Mouse (Mus musculus): ENCODE measurements around the gene Phka1.
"Not testable (repeated sequence)": the region's sequence is repeated elsewhere in the genome, so short reads cannot be mapped to it uniquely, and the experiment has no call there.

The Phka1 gene

DNA sequence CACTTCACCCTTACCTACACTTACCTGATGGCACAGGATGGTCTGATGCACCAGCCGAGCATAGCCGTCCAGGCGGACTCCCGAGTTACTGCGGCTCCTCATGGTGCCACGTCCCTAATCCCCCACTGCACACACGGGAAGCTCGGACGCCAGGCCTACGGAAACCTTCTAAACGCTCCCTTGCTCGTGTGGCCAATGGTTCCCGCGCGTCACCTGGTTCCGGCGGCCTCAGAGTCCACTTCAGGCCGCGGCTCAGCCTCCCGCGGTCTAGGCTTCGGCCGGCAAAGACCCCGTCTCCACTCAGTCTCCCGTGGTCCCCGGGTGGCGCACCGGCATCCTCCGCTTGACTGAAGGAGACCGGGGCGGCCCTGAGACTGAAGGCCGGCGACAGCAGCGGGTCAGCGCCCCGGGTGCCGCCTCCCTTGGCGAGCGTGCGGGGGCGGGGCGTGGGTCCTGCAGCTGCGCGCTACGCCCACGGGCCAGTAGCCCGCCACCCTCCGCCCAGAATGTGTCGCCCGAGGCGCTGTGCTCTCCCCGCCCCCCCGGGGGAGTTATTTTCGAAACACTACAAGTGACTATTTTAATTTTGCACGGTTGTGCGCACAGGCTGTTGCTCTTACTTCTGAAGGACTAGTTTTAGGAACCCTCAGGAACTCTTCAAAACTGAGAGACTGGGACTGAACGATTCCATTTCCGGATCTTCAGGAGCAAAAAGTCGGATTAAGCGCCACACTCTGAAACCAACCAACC is at the start of gene Phka1:
TSS of gene Phka1 (minus strand) at position 424 of the 750 bp plus-strand sequence.
- peak; percentile 56 for DNase-seq

DNA sequence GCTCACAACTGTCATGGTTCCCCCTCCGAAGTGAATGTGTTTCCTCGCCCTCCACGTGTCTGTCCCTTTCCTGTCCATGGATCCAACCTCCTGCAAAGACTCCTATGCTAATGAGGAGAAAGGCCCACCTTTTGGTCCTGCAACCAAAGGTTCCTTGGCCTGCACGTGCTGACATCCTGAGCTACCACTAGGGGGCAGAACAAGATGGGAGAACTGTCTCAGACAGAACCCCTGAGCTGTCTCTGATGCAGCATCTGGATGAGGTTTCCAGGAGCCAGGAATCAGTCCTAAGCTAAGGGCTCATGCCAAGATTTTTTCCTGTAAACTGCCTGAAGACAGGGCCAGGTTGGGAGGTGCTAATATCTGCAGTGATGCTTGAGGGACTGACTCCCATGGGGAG is 45.2 kb upstream of the Phka1 start:
- peak; percentile 28 for DNase-seq

DNA sequence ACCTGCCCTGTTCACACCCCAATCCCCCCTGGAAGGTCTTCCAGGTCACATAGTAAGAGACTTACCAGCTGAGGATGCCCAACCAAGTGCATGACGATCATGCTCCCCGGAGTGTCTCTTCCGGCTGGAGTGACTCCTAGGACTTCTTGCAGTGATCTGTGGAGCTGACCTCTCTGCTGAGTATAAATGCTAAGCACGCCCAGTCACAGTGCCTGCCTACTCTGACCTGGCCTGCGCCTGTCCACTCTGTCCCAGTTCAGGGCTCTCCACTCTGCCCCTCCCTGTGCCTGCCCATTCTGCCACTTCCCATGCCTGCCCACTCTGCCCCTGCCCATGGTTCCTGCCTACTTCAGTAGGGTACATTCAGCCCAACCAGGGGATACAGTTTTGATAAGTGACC is 42.8 kb upstream of the Phka1 start, which contains the start of gene Gm3880:
TSS of gene Gm3880 (minus strand) at position 101 of the 400 bp plus-strand sequence.
- DNase-seq, result not testable (repeated sequence)

DNA sequence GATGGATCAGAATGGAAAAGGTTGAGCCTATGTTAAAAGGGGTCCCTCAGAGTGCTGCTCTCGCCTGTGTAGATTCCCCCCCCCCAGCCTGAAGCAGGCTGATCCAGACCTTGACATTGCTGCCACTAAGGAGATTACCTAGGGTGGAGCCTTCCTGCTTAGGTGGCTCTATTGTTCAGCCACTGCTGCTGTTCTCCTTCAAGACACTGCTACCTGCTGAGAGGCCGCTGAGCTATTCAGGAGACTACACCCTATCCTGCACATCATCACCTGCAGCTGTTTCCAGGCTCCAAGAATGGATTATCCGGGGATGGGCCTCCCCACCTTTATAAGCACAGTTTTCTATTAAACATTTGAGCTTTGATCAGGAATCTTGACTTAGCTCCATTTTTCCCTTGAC is 40.7 kb upstream of the Phka1 start:
- not testable (repeated sequence) for DNase-seq

DNA sequence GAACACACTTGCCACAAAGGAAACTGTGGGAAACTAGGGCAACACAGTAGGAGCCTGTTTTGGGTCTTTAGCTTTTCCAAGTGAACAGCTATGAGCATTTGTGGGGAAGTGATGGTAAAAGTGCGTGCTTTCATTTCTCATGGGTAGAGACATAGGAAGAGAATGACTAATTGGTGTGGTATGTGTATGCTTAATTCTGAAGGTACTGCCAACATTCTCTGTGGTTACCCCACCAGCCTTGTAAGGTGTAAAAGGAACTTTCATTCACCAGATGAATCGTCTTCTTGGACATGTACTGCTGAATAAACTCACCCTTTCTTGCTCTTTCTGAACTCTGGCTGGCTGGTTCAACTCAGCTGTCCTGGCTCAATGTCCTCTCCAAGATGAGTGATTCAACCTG is 22.6 kb upstream of the Phka1 start:
- DNase-seq, result no peak

DNA sequence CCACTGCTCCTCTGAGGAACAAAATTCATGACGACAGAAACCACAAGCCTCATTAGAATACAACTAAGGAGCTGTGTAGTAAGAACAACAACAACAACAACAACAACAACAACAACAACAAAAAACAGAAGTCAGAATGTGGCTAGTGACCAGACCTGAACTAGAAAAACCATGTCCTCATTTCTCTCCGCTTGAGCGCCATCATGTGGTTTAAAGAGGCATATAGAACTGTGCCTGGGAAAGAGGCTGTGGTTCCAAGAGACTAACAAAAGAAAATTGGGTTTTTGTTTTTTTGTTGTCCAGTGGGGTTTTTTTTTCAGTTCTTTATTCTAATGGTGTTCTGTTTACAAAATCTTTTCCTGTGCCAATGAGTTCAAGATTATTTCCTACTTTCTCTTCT is 16.7 kb upstream of the Phka1 start:
- no peak for DNase-seq

DNA sequence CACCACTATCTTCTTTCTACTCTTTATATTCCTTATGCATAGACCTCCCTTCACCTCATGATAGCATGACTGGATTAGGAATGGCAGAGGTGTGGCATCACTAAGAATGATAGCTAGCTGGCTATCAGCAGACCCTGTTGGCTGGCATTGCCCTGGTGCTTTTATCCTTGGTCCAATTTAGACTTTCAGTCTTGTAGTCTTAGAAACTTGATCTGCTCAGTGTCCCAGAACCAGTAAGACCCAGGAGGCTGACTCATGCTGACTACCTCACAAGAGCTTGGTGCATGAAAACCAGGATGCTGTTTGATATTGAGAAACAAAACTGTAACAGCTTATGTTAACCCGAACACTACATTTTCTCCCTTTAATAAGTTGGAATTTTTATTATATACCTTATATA is 1.6 kb upstream of the Phka1 start:
- no peak for DNase-seq

DNA sequence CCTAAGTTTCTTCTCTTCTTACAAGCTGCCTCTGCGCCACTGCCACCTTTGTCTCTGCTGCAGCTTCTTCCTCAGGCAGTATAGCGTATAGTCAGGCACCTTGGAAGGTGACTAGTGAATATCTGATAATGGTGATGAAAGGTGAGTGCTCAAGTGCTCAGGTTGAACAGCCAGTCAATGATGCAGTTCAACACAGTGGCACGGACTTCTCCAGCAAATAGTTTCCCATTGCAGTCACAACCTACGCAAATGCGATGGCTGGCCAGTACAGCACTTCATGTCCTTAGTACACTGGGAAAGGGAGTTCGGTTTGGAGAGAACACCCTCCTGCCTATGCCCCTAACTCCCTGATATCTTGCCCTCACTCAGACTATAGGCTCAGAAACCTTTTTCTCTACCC is 1.1 kb upstream of the Phka1 start:
- no peak for DNase-seq

DNA sequence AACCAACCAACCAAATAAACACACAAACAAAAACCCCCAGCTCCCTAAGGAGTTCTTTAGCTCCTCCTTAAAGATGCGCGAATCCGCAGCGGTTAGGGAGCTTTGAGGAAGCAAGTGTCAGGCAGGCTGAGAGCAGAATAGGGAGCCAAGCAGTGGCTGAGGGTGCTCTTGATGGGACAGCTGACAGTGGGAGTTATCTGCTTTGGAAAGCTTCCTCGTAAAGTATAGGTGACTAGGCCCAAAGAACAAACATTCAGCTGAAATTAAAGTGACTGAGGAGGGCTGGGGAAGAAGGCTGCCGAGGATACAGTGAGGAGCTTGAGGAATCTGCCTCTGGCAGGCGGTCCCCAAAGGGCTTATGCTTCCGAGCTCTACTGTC is 516 bp upstream of the Phka1 start:
- no peak for DNase-seq

DNA sequence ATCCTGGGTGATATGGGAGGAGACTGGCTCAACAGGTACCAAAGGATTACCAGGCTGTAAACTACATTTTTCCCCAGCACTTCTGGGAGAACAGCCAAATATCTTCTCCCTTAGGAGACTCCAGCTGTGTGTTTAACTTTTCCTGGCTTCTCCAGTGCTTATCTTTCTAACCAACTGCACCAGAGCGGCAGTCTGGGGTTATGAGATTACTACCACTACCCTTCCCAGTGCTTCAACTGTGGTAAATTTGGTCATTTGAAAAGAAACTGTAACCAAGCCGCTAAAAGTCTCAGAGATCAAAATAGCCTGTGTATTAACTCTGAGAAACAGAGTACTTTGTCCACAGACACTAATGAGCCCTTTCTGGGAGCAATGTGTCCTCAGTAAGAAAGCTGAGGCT is 42.8 kb downstream of the Phka1 start:
- no peak for DNase-seq

DNA sequence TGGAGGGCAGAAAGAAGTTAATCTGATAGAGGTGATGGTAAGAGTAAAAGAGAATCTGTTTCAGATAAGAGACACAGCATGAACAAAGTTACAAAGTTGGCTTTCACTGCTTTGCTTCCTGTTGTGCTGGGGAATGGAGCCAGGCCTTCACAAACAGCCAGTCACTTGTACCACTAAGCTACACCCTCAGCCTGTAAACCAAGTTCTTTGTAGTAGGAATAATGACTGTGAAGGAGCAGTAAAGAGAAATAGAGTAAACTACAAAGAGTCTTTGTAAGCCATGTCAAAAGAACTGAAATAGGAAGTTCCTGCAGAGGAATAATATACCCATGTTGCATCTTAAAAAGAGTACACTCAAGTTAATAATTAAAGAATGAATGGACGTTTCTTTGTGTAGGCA is 55.5 kb downstream of the Phka1 start:
- DNase-seq, result no peak

DNA sequence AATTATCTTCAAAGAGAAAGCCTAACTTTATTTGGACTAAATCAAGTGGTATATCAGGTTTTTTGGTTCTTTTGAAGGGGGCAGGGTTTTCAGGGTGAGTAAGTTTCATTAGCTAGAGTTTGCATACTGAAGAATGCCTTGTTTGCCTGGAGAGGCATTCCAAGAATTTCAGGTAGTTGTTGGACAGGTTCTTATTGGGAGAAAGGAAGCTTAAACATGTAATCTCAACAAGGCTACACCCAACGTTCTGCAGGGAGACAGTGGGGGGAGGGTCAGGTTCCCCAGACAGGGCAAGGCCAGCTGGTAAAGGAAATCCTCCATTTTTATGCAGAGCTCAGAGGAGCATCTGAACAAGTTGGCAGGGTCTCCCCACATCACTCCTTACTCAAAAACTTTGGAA is 72.9 kb downstream of the Phka1 start:
- DNase-seq, result no peak

DNA sequence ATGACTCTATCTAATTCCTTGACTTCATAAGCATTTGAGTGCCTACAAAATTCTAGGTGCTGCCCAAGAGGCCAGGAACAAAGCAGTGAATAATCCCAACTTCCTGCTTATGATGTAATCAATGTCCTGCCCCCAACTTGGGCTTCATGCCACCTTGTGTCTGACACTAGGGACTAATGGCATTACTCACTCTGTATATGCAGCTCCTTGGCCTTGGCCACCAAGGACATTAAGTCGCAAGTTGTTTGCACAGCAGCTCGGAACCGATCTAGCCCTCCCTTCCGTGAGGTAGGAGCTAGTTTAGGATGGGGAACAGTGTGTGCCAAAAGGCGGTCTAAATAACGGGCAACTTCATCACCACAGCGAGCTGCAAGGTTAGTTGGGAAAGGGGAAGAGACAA is 87.1 kb downstream of the Phka1 start:
- DNase-seq, result no peak

DNA sequence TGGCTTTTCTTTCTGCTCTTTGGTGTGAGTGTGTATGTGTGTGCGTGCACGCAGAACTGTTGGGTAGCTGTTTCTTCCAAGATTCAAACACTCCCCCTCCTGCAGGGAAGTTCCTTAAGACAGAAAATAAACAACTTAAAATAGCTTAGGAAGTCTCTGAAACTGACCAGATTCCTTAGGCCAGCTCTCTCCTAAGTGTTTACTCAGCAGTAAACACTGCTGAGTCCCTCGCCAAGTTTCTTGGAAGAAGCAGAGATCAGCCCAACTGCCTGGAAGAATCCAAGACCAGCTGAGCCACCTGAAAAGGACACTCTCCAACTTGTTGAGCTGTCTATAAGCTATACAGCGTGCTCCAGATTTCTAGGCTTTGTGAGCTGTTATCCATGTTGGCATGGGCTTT is 134.8 kb downstream of the Phka1 start:
- no peak for DNase-seq

DNA sequence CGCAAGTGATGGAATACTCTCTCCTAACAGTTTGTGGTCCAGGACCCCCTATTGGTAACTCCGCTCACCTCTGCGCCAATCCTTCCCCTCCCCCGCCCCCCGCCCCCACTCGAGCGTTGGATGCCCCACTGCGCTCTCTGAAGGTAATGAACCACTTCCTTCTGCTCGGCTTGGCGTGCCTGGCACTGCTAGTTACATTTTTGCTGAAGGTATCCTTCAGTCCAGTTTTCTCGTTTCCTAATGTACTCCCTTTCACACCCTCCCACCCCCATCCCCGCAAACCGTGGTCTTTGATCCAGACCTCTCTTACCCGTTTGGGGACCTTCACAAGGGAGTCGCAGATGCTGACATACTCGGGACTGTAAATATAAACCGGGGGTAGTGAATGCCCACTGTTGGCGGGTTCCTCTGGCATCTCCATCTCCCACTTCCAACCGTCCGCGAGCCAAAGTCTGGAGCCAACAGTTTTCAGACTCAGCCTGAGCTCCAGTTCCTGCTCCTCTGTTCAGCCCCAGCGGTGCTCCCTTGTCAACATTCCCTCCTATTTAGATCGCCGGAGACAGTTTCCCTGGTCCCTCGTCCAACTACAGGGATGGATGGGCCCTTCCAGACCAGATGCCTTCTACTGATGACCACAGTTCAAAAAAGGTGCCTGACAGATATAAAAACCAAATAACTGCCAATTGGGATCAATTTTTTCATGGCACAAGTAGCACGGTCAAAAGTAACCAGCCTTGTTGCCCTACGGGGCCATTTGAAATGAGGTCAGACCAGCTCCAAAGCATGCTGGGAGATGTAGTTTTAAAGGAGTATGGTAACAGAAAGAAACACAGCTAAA is 139.2 kb downstream of the Phka1 start, which contains the start of gene Hdac8:
TSS of gene Hdac8 (minus strand) at position 716 of the 838 bp plus-strand sequence.
- peak; percentile 51 for DNase-seq

DNA sequence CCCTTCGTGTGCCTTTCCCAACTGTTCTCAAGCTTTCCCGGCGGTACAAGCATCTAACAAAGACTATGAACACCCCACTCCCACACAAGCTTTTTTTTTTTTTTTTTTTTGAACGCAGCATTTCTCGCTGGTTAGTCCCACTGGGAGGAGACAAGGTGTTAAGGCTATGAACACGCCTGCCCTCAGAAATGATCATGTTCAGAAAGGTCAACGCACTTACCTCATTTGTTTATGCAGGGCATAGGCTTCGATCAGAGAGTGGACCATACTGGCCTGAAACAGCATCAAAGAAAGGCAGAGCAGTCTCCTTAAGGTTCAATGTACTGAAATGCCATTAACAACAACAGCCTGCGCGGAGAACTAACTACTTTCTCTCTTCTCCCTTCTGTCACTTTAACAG is 139.9 kb downstream of the Phka1 start:
- no peak for DNase-seq

DNA sequence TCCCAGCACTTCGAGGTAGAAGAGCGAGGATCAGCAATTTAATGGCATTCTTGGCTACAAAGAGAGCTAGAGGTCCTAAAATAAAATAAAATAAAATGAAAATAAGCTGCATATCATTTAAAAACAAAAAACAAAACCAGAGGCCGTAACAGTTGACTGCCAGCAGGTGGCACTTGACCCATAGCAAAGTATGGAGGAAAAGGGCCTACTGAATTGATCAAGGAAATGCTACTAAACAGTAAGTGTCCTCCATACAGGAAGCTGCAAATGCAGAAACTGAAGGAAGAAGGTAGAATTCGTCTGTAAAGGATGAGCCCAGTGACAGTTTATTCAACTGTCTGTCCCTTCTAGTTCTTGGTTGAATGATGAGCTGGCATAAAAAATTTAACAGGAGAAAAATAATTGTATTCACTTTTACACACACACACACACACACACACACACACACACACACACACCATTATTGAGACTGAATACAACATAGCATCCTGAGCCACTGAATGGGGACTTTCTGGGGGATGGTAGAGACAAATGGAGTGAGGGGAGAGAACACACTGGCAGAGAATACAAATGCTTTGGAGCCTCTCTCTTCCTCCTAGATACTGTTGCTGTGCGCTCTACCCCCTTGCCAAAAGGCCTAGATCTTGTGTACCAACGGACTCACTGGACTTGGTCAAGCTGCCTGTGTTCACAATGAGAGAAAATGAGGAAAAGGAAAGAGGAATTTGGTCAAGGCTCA is 149.9 kb downstream of the Phka1 start:
- DNase-seq, result no peak

DNA sequence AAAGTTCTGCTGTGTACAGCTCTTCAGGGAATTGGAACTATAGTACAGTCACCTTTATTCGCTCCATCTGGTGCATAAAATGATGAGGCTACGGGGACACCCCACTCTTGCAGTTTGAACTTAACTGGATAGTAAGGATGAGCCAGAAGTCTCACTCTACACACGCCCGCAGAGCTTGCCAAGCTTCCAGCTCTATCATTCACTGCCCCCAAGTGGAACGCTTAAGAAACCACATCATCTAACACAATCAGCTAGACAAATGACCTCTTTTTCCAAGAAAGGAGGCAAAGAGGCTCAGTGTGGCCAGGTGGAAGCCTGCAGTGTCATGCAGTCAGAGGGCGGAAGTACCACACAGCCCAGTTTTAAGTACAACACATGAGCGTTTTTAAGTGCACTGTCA is 158.5 kb downstream of the Phka1 start:
- DNase-seq, result no peak

DNA sequence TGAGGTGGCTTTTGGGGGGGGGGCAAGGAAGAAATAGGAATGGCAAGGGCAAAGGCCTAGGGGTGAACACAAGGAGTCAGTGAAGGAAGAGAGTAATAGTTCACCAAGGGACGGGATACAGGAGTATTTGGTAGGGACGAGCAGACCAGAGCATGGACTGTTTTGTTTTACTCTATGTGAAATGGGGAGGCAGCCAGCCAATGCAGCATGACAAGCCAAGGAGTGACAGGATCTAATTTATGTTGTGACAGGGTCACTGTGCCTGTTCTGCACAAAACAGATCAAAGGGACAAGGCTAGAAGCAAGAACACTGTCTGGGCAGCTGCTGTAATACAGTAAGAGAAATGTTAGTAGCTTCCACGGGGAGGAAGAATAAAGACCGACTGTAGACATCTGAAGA is 164.4 kb downstream of the Phka1 start:
- no peak for DNase-seq

DNA sequence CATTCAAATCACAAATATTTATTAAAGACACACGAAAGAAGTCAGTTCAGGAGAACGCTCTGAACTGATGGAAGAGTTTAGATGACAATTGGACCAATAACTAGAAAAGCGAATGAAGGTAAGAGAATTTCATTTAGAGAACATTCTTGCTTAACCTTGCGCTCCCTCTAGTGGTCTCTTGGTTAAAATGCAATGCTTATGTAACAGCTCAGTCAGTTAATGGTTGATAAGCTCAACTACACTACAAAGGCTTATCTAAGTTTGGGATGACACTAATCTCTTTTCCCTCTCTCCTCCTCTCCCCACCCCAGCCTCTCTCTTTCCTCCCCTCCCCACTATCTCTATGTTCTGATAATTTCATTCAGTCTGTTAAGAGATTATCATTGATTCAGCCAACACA is 165.1 kb downstream of the Phka1 start:
- DNase-seq, result peak; percentile 52

DNA sequence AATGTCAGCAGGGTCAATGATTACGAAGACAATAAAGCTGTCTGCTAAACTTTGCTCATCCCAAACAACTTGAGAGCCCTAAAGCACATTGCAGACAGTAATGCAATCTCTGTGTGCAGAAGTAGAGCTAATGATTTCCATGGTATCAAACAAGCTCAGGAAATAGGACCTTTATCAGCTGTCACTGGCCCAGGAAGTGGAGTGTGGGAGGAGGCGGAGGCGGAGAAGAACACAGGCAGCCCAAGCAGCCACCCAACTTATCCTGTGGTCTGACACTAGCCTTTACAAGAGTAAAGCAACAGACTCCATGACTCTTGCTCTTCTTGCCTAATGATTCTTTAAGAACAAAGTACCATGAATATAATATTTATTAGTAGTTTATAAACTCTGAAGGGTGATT is 165.6 kb downstream of the Phka1 start:
- DNase-seq, result no peak

DNA sequence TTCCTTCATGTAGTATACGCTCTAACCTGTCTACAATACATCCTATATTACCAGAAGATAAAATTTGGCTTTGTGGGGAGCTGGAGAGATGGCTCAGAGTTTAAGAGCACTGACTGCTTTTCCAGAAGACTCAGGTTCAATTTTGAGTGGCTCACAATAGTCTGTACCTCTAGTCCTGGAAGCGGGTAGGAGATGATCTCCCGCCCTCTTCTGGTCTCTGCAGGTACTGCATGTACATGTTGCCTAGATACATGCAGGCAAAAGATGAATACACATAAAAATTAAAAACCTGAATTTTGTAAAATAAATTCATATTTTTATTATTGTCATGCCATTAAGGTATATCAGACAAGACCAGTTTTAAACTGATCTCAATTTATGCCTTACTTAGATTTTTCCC is 167.3 kb downstream of the Phka1 start:
- DNase-seq, result peak; percentile 75

DNA sequence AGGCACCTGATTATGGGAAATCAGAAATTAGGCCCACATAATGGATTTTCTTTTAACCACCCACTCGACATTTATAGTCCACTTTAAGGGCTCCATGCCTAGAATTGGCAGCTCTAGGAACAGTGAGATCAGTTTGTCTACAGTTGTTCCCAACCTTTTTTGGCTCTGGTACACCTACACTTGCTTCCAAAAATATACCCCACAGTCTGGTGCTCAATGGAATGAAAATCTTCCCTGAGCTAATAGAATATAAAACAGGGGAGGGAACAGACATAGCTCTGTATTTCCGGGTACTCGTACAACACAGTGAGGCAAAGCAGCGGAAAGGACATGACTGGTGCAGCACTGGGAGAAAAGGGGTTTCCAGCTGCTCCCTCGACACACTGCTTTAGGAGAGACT is 168.5 kb downstream of the Phka1 start:
- DNase-seq, result no peak

Measured in cerebellum, adult 8-10 months (tissue).